Mouse (Mus musculus): ENCODE data around the gene Prap1.

The Prap1 gene

DNA sequence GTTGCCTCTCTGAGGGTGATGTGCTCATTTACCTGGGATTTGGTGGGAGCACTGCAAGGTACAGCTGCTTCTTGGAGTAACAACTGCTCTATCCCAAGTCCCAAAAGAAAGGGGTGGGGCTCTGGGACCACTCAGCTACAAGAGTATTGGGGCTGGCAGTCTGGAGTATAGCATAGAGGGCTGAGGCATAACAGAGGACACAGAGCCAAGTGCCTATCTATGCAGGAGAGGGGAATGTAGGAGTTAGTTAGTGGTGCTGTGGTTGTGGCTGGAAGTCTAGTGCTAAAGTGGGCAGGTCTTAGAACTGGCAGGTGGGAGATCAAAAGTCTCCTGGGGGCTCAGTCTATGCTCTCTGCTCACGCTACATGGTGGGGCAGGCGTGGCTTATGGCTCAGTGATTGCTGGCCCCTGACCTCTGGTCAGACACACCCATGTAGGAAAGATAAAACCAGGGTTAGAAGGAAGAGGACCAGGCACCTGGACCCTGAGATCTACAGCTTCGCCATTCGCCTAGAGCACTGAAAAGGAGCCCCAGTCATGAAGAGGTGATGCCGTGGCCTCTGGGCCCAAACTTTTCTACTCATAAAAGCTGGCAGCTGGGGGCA is at the start of gene Prap1:
Prap1 (plus strand) TSS at position 472 of the 605 bp plus-strand sequence.
- DNase-seq: no peak

DNA sequence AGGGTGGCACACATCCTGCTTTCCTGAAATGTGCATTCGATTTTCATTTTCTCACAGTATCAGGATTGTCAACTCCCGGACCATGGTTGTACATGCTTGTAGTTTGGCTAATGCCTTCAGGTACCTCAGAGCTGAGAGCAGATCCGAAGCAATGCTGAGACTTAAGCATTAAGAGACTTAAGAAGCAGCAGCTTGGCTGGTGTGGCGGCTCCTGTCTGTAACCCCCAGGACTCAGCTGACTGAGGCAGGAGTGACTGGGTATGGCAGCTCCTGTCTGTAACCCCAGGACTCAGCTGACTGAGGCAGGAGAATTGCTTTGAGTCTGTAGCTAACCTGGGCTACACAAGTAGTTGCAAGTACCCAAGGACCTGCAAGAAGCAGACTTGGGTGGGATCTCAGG is 47.6 kb upstream of the Prap1 start:
- no peak for DNase-seq

DNA sequence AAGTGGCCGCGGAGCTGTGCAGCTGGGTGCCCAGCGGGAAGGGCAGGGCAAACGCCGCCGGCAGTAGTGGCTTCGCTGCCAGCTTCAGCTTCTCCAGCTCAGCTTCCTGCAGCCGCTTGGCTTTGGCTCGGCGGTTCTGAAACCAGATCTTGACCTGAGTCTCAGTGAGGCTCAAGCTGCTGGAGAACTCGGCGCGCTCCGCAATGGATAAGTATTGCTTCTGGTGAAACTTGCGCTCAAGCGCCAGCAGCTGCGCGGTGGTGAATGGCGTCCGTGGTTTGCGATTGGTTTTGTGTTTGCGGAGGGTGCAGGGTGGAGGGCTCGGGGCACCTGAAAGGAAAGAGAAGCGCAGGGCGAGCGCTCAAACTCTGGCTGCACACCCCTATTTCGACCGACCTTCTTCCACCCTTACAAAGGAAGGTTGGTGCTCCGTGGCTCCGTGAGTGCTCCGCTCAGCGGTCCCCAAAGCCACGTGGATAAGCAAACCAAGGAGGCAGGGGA is 45.3 kb upstream of the Prap1 start:
- no peak for DNase-seq

DNA sequence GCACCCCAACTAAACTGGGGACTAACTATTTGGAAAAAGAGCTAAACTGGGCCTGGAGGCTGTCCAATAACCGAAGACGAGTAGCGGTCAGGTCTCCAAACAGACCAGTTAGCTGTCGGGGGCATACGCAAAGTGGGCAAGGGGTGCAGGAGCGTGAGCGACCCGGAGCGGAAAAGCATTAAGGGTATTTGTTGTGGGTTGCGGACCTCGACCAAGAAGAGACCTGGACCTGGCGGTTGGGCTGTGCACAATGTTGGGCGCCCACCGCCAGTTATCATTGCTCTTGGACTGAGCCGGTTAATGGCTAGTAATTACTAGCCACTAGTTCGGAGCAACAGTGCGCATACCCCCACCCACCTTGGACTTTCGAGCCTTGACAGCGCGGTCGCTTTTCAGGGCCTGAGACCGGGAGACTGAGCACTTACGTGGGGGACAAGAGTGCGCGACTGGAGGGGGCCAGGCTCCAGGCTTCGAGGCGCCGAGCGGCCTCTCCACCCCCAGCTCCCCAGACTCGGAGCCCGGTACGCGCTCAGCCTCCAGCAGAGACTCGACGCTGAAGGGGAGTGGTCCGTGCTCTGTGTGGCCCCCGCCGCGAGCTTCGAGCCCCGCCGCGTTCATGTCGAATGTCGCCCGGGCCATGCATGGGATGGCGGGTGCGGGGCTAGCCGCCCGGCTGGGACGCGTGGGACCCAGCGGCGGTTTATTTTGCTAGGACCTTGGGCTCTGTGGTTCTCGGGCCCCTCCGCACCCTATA is 44.7 kb upstream of the Prap1 start, which contains the start of gene Msx3:
Msx3 (minus strand) TSS at position 729 of the 754 bp plus-strand sequence.
- DNase-seq: peak in 1 of 2 experiments; percentile 17

DNA sequence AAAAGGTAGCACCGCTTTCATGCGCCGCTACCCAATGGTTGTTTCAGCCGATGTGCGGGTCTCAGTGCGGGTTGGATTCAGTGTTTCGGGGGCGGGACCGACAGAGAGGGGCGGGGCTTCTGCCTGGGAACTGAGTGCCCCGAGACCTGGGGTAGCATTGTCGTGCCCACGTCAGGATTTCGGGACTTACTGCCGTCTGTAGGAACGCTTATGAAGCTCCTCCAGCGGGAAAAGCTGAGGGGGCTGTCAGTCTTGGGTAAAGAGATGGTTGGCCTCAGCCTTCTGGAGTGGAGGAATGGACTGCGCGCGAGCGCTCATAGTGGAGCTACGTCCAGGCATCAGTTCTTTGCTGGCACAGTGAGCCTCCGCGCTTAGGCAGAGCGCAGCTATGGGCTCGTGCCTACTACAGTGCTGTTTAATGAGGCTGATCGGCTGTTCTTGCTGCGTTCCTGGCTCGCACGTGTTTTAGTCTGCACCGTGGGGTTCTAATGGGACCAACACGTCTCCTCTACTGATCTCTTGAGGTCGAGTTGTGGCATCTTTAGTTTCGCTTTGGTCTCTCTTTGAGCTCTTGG is 44.0 kb upstream of the Prap1 start:
- peak; percentile 46 to 48 for DNase-seq

DNA sequence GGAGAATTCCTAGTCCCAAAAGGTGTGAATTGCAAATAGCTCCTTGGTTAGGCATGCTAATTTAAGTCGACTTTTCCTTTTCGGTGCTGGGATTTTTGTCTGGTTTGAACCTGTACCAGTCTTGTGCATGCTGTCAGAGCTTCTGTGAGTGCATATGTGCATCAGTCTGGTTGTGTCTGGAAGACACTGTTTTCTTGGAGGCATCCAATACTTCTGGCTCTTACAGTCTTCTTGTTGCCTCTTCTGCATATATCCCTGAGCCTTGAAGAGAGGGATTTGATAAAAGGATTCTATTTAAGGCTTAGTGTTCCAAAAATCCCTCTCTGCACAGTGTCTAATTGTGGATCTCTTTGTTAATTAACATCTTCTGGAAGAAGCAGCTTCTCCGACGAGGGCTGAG is 39.1 kb upstream of the Prap1 start:
- no peak for DNase-seq

DNA sequence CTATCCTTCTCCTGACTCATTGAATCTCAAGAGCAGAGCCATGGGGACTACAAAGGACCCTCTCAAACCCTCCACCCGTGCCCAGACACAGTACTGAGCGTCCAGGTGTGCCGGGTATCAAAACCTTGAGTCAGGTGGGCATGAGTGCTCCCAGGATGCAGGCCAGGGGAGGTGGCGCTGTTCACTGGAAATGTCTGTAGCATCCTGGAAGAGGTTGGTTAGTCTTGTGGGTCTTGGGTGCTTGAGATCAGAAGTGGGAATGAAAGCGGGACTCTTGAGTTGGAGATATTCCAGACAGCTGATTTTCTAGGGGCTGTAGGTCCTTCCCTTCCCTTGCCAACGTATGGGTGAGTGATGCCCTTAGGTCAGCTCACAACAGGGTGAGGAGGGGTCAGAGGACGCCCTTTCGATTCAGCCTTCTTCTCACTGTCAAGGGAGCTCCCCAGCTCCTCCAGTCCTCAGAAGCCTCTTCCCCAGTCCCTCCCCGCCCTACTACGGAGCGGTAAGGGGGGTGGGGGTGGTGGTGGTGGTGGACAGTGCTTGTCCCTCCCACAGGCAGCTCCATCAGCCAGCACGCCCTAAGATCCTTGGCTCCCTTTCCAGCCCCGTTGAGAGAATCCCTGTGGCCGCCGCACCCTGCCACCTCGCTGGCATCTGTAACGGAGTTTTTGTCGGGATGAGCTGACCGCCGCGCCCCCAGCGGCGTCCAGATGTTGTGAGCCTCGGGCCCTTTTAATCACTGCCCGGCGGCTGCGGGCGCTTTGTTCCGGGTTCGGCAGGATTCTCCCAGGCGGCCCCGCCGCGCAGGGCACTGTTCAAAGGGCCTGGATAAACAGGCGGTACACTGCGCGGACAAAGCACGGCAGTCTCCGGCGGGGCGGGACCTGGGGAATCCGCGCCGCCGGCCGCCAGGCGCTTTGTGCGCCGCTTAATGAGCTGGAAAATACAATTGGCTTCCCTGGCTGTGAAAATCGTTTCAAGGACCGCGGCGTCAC is 35.5 kb upstream of the Prap1 start:
- DNase-seq: no peak

DNA sequence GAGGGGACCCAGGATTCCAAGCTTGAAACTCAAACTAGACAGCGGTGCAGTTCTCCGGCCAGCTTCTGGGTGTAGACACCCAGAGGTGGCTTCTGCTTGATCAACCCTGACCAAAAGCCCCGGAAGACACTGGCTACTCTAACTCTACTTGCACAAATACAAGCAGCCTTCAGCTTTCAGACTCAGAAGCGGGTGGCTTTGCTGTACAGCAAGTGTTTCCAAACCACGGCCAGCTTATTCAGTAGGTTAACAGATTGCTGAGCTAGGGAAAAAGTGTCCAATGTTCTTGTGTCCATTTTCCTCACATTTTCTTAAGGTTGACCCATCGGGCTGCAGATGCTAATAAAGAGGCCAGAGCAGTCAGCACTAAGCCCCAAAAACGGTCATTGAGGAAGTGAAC is 34.7 kb upstream of the Prap1 start:
- no peak for DNase-seq

DNA sequence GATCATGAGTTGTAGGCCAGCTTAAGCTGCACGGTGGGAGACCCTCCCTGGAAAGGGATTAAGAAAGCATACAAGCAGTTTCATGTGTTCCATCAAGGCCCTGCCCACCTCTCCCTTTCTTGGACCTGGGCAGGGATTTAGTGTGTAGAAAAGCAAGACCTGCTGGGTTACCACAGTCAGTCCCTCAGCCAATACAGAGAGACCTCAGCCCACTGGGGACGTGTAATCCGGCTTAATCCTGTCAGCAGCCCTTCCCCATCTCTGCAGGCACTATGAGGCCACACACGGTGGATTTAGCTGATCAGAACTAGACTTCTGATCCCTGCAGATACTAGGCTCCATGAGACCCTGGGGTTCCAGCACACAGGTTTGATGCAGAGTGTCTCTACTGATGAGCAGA is 33.6 kb upstream of the Prap1 start:
- DNase-seq: no peak

DNA sequence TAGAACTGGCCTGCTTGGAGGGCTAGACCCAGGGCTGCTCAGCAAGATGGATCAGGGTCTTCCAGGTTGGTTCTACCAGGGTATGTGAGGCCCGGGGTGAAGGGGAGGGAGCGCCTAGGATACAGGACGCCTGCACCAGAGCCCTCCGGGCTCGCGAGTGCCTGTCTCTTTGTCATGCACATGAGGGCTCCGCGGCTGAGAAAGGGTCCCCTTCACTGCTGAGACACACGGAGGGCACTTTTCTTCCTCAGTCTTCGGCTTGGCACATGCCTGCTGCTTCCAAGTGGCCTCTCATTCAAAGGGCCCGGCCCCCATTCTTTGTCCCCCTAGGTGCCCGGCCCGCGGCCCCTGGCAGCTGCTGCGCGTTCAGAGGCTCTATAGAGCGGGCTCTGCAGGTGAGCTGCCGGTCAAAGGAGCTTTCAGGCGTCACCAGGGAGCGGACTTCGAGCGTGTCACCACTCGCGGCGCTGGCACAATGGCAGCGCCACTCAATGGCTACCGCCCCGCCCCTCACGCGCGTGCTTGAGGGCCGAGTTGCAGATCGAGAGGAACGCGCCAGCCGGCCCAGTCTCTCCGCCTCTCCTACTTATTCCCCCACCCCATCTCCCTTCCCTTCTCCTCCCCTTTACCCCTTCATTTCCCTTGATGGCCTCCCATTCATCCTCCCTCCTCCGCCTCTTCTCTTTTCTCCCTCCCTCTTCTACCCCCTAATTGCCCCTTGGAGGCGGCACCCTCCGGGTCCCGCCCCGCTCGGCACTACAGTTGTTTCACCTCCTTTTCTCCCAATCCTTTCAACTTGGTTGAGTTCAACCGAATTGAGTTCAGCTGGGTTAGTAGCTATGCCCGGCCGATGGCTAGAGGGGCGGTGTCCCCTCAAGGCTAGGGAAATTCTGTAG is 32.0 kb upstream of the Prap1 start:
- peak in 1 of 2 experiments; percentile 19 for DNase-seq

DNA sequence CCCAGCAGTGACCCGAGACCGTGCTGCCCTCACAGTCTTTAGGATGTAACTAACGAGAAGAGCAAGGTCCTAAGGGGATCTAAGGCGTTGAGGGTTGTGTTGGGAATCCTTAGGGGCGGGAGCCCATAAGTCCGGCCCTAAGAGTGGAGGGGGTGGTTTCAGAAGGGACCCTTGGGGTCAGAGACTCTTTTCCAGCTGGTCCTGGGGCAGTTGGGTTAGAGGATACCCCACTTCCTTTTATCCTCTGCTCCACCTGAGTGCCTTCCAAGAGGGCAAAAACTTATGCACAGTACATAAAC is 31.4 kb upstream of the Prap1 start:
- no peak for DNase-seq

DNA sequence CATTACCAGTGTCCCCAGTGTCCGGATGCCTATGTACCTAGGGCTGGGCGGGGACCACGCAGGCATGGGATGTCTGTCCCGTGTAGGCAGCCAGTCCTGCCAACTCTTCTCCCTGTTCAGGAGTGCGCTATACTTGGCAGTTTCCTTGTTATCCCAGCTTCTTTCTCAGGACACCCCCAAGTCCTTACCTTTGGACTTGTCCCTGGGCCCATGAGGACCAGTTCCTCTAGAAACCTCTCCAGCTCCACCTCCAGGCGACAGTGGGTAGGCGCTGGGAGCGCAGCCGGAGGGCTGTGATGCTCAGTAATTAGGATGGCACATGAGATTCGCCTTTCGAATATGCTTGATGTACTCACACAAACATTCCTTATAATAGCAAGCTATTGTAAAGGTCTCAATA is 30.9 kb upstream of the Prap1 start:
- peak in 1 of 2 experiments; percentile 15 for DNase-seq

DNA sequence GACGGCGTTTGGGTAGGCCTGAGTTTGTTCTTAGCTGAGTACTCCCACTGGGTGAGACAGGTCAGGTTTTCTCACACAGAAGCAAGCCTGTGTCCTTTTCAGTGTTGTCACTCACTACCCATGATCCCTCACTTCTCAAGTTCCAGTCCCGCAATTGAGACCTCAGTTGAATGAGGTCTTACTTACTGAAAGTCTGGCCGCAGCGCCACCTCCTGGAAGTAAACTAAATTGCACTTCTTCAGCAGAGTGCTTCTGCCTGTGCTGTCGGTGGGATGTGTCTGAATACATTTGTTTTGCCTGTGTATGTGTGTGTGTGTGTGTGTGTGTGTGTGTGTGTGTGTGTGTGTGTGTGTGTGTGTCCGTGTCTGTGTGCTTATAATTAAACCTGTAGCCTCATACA is 30.1 kb upstream of the Prap1 start:
- DNase-seq: peak; percentile 76 to 77

DNA sequence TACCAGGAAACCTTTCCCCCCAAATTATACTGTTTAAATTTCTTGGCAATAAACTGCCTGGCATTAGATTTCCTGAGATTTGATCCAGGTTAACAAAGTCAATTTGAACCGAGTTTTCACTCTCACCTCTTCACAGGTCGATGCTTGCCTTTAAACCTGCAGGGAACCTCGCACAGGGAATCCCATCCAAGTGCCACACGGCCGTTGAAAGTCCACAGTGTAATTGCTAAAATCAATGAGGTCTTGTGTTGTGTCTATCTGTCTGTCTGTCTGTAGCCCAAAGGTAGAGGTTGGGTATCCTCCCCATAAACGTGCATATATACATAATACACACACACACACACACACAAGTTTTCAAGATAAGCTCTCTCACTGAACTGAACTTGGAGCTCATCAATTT is 25.8 kb upstream of the Prap1 start:
- DNase-seq: no peak

DNA sequence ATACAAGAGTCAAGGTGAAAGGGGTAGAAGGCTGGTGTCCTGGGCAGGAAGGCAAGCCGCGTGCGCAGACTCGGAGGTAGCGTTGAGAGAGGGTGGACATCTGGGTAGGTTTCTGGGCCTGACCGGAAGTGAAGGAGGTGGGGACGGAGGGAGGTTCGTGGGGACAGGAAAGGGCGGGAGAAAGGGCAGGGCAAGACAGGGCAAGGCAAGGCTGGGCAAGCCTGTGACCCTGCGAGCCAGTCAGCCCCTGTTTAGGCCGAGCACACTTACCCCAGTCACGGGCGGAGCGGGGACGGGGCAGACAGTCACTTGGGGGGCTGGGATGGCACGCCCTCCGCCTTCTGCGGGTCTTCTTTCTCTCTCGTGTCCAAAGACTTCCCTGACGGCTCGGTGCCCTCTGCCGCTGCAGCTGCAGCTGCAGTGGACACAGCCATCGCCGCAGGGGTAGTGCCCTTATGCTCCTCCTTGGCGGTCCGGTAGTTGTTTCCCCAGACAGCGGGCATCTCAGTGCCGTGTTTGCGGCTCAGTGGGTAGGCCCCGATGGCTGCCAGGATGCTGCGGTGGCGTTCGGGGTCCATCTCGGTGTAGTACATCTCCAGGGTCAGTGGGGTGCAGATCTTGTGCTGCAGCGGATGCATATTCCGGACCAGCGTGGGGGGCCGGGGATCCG is 23.0 kb upstream of the Prap1 start:
- no peak for DNase-seq

DNA sequence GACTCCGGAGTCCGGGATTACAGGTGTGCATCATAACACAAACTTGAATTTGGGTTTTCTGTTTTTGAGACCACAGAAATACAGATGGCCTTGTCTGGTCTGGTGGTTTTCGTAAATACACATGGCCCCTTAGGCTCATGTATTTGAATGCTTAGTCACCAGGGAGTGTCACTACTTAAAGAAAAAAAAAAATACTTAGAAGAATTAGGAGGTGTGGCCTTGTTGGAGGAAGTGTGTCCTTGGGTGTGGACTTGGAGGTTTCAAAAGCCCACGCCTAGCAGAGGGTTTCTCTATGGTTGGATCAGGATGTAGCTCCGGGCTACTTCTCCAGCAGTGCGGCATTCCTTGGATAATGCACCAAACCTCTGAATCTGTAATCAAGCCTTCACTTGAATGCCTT is 15.5 kb upstream of the Prap1 start:
- DNase-seq: no peak

DNA sequence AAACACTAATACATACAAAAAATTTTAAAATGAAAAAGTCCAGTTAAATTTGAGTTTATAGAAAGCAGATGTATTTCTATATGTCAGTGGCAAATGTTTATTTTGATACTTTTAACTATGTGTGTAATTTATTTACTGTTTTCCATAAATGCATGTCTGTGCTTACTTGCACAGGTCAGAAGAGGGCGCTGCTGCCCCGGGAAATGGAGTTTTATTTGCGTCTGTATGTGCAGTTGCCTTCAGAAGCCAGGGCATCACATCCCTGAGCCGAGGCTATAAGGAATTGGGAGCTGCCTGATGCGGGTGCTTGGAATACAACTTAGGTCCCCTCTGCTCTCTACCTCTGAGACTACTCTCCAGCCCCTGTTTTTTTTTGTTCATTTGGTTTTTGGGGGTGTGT is 14.5 kb upstream of the Prap1 start:
- peak; percentile 71 to 73 for DNase-seq

DNA sequence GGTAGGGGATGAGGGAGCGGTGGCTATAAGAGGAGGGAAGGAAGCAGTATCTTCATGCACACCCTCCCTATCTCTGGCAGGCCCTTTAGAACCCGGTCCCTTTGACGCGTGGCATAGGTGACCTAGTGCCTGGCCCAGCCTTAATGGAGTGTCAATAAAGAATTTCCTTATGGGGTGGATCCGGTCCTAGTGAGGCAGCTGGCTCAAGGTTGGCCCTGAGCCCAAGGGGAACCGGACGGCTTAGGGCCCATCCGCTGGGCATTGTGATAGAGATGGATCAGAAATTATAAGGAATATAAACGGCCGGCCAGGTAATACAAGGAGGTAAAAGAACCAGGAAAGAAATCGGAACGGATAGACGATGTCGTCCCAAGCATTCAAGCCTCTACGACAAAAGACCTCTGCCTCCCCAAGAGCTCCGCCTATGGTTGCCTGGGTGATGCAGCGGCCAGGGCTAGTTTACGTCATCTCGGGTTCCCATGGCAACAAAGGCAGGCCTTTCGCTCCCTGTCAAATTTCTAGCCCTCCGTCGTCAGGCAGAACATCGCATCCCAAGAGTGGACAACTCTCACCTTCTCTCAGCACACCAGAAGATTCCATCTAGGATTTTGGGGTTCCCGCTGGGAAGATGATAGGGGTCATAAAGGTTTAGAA is 12.6 kb upstream of the Prap1 start:
- peak; percentile 59 to 63 for DNase-seq

DNA sequence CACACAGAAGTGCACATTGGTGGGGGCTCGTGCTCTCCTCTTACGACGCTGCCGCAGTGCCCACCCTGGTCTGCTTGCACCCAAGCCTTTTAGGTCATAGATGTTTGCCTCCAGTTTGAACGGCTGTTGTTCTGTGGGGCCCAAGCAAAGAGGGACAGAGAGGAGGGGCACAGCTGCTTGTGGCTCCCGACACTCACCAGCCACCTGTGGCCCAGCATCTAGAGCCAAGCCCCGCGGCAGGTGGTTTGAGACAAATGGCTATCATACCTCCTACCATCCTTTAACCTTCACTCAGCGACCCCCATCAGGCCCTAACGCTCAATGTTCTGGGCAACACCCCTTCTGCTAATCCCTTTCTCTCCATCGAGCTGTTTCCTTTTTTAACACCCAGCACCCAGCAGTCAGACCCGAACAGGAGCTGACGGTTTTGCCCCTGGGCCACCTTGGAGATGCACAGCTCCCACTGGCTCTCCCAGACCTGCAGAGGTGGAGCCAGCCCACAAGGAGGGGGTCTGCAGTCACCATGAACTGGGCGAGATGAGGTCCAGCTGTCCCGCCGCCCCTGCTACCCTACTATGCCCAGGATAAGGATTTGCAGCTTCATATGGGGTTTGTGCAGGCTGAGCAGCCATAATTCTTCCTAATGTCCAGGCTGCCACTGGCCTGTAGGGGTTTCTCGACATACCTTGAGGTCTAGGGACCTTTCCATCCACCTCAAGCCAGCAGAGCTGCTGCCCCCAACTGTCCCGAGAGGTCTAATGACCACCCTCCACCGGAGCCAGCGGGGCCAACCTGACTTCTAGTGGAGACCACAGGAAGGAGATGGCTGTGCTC is 11.6 kb upstream of the Prap1 start:
- DNase-seq: no peak

DNA sequence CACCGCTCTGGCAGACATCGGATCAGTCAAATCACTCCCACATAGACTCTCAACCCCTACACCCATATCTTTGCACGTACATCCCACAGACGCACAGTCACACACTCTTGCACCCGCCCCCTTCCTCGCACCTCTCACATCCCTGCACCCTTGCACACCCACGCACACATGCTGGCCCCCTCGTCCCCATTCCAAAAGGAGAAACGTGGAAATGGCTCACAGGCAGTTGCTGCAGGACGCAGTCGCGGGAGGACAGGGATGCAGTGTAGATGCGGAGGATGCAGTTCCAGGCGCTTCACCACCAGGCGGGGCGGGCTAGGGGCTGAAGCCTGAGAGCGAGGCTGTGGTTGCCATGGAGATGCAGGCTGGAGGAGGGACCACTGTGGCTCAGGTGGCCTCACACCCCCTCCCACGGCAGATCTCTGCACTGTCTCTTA is 10.9 kb upstream of the Prap1 start, which contains the start of gene Caly:
Caly (minus strand) TSS at position 307 of the 437 bp plus-strand sequence.
- DNase-seq: peak; percentile 14 to 36
